Mouse (Mus musculus) neural tube, embryonic 12.5 days (tissue): ENCODE results near the gene Calm3. TPM values are rescaled to one million over a fixed set of nuclear protein-coding genes. Genes with fewer than 3 reads are reported as not detected.

ENCODE experiments used
- polyA plus RNA-seq: library from polyadenylated mRNA; unstranded; fragments of >200 nt; fragmentation: Nextera tagmentation; extraction: Ambion mirVana; gene quantifications from 2 replicates; pipeline ENCODE4 v1.2.1, GENCODE M21; 2016

The Calm3 gene
- polyA plus RNA-seq, 1 experiment from 2014 or later = 213 TPM

Other genes with a start within 250 kb of the Calm3 start
- not detected in 2 replicates for gene Ceacam15, start 248.4 kb downstream of the Calm3 start, polyA plus RNA-seq
- gene Ceacam9, start 202.2 kb downstream of the Calm3 start, polyA plus RNA-seq = not detected in 2 replicates
- 286 and 298 TPM in 2 replicates for gene Ap2s1, start 185.7 kb downstream of the Calm3 start, polyA plus RNA-seq
- gene Slc1a5, start 142.8 kb downstream of the Calm3 start, polyA plus RNA-seq = 17.8 and 18.9 TPM in 2 replicates
- gene Strn4, start 108.2 kb downstream of the Calm3 start, polyA plus RNA-seq = 170 and 172 TPM in 2 replicates
- 35.7 and 36.2 TPM in 2 replicates for gene Fkrp, start 107.4 kb downstream of the Calm3 start, polyA plus RNA-seq
- gene Prkd2, start 81.2 kb downstream of the Calm3 start, polyA plus RNA-seq = 9.5 and 10.4 TPM in 2 replicates
- gene Dact3, start 48.8 kb downstream of the Calm3 start, polyA plus RNA-seq = 9.0 and 10.2 TPM in 2 replicates
- 8.4 and 9.6 TPM in 2 replicates for gene Gng8, start 32.3 kb downstream of the Calm3 start, polyA plus RNA-seq
- 1.5 and 3.0 TPM in 2 replicates for gene Ptgir, start 17.6 kb downstream of the Calm3 start, polyA plus RNA-seq
- gene Pnmal2, start 20.6 kb upstream of the Calm3 start, polyA plus RNA-seq = 40.2 and 47.5 TPM in 2 replicates
- gene Pnmal1, start 35.6 kb upstream of the Calm3 start, polyA plus RNA-seq = 25.6 and 26.2 TPM in 2 replicates
- 1.5 and 2.0 TPM in 2 replicates for gene Gm42372, start 59.0 kb upstream of the Calm3 start, polyA plus RNA-seq
- gene Ccdc8, start 68.6 kb upstream of the Calm3 start, polyA plus RNA-seq = 7.9 and 15.3 TPM in 2 replicates
- 112 and 113 TPM in 2 replicates for gene Ppp5c, start 103.8 kb upstream of the Calm3 start, polyA plus RNA-seq
- gene Hif3a, start 138.3 kb upstream of the Calm3 start, polyA plus RNA-seq = 5.2 and 5.7 TPM in 2 replicates
- gene Psg16, start 149.9 kb upstream of the Calm3 start, polyA plus RNA-seq = 0.27 and 0.28 TPM in 2 replicates
- not detected in 2 replicates for gene Ceacam3, start 226.2 kb upstream of the Calm3 start, polyA plus RNA-seq